Mouse (Mus musculus) G1E-ER4 (cell line): ENCODE results near the gene Nsg1. TPM values are rescaled to one million over a fixed set of nuclear protein-coding genes. Genes with fewer than 3 reads are reported as not detected.

Source experiments
- GATA1 ChIP-seq: IDR thresholded peaks from one replicate; pipeline ENCODE4 v1.8.0; 2012; ENCODE audit warnings: low read length, inconsistent platforms
- polyA plus RNA-seq: library from polyadenylated mRNA; stranded (reverse); fragments of >175 nt; gene quantifications from 2 replicates; pipeline ENCODE4 v1.2.3, GENCODE M21; 2012

The Nsg1 gene
- polyA plus RNA-seq, 1 experiment: not detected

DNA sequence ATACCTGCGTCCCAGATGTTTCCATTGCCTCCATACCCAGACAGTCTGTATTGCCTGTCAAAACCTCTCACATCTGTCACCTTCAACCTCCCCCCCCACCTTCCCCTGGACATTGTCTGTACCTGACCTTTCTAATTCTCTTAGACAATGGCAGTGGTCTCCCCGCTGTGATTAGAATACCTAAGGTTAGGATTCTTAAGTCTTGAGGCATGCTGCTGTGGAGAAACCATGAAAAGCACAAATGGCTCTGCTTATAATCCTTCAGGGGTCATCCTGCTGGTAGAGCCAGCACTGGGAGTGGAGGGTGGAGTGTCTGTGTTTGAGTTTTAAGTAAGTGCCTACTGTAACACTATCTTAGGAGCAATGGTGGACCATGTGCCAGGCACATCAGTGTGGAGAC lies 56.8 kb downstream of the Nsg1 start:
- no peak for TF ChIP-seq GATA1

DNA sequence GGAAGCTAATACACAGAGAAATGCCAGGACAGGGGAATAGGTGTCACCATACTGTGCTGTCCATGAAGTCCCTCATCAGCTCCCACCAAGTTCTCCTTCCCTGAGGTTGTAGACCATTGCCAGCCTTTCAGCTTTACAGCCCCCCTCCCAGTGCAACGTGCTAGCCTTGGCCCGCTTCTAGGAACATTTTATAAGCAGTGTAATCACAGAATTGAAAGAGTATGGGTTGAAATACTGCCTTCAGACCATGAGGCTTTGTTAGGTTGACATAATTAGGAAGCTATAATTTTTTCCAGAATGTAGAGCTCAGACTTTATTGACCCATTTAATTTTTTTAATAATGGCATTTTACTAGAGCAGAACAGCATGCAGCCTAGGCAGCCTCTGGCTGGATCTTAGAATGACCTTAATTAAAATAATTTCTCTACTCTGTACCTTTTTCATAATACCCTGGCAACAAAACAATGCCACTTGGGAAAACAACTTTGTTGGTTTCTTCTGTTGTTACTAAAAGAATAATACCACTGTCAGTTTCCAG lies 60.5 kb downstream of the Nsg1 start:
- TF ChIP-seq GATA1: no peak

DNA sequence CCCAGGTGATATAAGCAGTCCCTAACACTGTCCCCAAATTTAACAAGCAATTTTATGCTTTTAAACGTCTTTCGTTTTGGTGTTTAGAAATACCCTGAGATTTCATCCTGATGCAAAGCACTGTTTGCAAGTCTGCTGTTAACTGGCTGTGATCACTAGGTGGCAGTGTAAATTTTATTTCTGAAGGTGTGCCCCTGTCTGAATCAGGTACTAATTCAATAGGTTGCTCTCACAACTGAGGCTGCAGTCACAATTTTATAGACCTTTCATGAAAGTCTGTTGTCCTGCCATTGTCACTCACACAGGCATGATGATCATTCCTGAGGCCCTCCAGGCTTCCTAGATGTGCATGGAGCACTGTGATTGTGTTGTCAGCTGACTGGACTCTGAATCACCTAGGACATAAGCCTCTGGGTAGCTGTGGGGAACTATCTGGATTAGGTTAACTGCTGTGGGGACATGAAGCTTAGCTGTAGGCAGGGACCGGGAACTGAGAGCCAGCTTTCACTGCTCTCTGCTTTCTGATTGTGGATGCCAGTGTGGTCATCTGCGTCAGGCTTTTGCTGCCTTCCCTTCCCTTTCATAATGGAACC lies 62.1 kb downstream of the Nsg1 start:
- TF ChIP-seq GATA1: no peak

DNA sequence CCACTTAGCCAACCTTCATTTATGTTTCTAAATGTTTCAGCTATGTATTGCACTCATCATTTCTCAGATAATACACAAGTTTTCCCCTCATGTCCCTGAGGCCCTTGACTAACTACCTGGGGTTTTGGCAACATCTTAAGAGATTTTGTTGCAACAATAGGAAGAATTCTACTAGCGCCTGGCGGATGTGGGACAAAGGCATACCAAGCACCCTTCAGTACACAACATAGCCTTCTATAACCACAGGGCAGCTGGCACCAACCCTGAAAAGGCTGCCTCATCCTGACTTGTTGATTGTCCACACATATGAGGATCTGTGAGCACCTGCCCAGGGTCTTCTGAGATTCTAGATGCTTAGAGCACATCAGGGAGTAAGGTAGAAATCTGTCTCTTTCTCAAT lies 65.4 kb downstream of the Nsg1 start:
- TF ChIP-seq GATA1: no peak

DNA sequence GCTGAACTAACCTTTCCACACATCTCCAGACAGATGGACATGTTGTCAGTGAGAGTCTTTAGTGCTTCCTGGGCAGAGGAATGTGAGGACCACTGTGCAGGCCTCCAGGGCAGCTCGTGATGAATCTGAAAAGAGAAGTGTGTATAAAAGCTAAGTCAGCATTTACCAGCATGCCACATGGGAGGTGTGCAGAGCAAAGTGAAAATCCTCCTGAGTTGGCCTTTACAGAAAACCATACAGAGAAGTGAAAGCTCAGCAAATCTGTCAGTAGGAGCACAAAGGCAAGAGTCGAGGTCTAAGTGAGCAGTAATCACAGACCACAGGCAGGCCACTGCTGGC lies 67.8 kb downstream of the Nsg1 start:
- no peak for TF ChIP-seq GATA1

DNA sequence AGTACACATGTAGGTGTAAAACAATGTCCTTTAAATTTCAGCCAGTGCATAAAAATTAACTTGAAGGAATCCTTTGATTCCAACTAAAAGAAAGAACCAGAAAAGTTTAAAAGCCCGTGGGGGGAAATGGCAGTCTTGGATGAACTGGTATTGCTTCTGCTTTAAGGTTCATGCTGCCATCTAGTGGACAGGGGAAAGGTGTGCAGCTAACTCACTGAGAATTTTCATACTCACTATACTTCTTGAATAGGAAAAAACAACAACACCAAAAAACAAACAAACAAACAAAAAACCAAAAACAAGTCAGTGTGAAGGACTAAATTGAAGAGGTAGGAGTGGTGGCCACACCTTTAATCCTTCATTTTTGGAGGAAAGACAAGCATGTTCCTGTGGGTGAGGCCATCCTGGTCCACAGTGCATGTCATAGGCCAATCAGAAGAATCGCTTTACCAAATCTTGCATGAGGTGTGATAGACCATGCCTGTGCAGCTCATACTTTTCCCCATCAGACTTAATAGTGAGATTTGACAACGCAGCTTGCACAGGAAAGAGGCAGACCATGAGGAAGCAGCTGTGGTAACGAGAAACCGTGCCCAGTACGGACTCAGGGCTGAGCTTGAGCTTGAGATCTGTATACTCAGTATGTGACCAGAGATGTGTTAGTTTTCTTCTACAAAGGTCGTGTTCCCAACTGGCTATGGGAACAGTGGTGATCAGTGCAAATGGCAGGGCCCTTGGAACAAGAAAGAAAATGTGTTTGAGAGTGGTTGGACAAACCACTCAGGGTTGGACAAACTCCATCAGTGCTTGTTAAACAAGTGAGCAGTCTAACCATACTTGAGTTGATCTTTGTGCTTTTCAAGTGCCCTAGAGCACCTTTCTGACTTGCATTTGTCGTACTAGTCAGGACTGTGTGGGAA lies 68.4 kb downstream of the Nsg1 start:
- no peak for TF ChIP-seq GATA1

DNA sequence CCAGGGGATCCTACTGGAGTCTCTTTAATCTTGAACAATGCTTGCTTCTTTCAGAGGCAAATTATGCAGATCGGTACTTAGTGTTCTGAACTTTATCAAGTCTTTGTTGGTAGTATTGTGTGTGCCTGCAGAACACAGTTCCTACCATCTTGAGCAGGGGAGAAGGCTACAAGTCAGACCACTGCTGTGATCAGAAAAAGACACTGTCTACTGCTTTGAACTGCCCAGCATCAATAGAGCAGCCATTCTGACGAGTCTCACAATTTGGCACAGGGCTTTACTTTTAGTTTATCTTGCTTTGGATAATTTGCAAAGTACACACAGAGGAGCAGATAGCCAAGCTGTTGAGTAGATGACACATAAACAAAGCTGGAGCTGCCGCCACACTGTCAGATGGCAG lies 69.1 kb downstream of the Nsg1 start:
- no peak for TF ChIP-seq GATA1

DNA sequence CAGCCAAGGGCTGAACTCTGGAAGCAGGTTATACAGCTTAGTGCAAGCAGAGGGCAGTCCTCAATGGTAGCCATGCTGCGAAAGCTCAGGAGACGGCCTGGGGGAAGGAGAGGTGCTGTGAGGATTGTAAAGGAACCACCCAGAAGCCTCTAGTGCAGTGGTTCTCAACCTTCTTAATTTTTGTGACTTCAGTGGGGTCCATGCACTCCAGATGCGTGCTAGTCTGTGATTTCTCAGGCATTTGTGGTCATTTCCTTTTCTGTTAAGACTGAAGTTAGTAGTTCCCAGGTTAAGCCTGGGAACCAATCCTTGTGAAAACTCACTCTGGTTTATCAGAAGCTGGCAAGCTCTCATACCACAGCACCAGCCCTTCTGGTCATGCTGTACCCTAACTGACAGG lies 69.6 kb downstream of the Nsg1 start:
- TF ChIP-seq GATA1: no peak

Other genes with a start within 250 kb of the Nsg1 start
- gene Stx18, start 121.2 kb downstream of the Nsg1 start, polyA plus RNA-seq: 19.6 and 19.7 TPM in 2 replicates
- gene Zbtb49, start 60.5 kb upstream of the Nsg1 start, polyA plus RNA-seq: 6.0 and 7.6 TPM in 2 replicates
- gene Lyar, start 60.6 kb upstream of the Nsg1 start, polyA plus RNA-seq: 167 and 232 TPM in 2 replicates
- gene Tmem128, start 100.3 kb upstream of the Nsg1 start, polyA plus RNA-seq: 34.0 and 39.3 TPM in 2 replicates
- gene Otop1, start 116.1 kb upstream of the Nsg1 start, polyA plus RNA-seq: not detected in 2 replicates
- not detected in 2 replicates for gene Drd5, start 159.5 kb upstream of the Nsg1 start, polyA plus RNA-seq